Mouse (Mus musculus) brain, embryonic 14.5 days (tissue): ENCODE measurements at regions not wholly inside any gene's neighbourhood (a gene's known extent, or its start where the extent isn't known, plus 50 kb on each side); places are given as distances from the start of the nearest gene placed in this dataset.

Experiments
- CTCF ChIP-seq: fragments of 200-500 bp; IDR thresholded peaks from 2 replicates; pipeline ENCODE4 v1.5.1; 2012; ENCODE audit warnings: inconsistent platforms, mild to moderate bottlenecking, moderate library complexity, borderline replicate concordance; ENCODE audit not compliant: insufficient read depth, insufficient read length; ENCODE audit errors: extremely low read depth
- POLR2A ChIP-seq: fragments of 200-500 bp; IDR thresholded peaks from 2 replicates; pipeline ENCODE4 v1.6.1; 2012; ENCODE audit warnings: mild to moderate bottlenecking, inconsistent platforms, borderline replicate concordance; ENCODE audit not compliant: poor library complexity, insufficient read depth, insufficient read length, severe bottlenecking; ENCODE audit errors: extremely low read depth

- TF ChIP-seq CTCF = no peak
- no peak for TF ChIP-seq POLR2A
These were observed 520.1 kb upstream of the Tnp1 start for GRCm38 (mm10) chr1:73535726-73536265.
